Mouse (Mus musculus) brain, adult 2 months (tissue): ENCODE data around the gene Gm42906.

Source experiments
- DNase-seq: peaks from one replicate; pipeline ENCODE4 v3.0.0; 2011; ENCODE audit warnings: low read depth, low spot score

The Gm42906 gene

GRCm38 (mm10) chr5:151034715-151035512 is 393.0 kb downstream of the Gm42906 start:
- DNase-seq = no peak

GRCm38 (mm10) chr5:151028906-151029305 is 399.1 kb downstream of the Gm42906 start:
- no peak for DNase-seq

GRCm38 (mm10) chr5:151027171-151027570 is 400.8 kb downstream of the Gm42906 start:
- DNase-seq = peak; percentile 75

- DNase-seq = no peak
Measured at GRCm38 (mm10) chr5:151026069-151026468, 401.9 kb downstream of the Gm42906 start.

- DNase-seq = no peak
Measured at GRCm38 (mm10) chr5:151024483-151024882, 403.5 kb downstream of the Gm42906 start.

GRCm38 (mm10) chr5:151023461-151023860 is 404.5 kb downstream of the Gm42906 start:
- peak; percentile 87 for DNase-seq

- DNase-seq = peak; percentile 80
Measured at GRCm38 (mm10) chr5:151022939-151023338, 405.0 kb downstream of the Gm42906 start.

- DNase-seq = peak; percentile 61
Measured at GRCm38 (mm10) chr5:151022026-151022425, 405.9 kb downstream of the Gm42906 start.

- no peak for DNase-seq
Measured at GRCm38 (mm10) chr5:151020831-151021230, 407.1 kb downstream of the Gm42906 start.

- peak; percentile 73 for DNase-seq
Measured at GRCm38 (mm10) chr5:151020031-151020820, 407.7 kb downstream of the Gm42906 start.

- DNase-seq = peak; percentile 15
Measured at GRCm38 (mm10) chr5:151018959-151019358, 409.0 kb downstream of the Gm42906 start.

GRCm38 (mm10) chr5:151018450-151018849 is 409.5 kb downstream of the Gm42906 start:
- no peak for DNase-seq
